Mouse (Mus musculus) CD4-positive naive resting alpha-beta T cell, adult 76 days (primary cell): Measurements from ENCODE around the gene Pogk. TPM values are rescaled to one million over a fixed set of nuclear protein-coding genes. Genes with fewer than 3 reads are reported as not detected.

Source experiments
- total RNA-seq: library from RNA; stranded (reverse); gene quantifications from one replicate; pipeline ENCODE4 v1.2.4, GENCODE M21; 2023

The Pogk gene
- 14.6 TPM for total RNA-seq

GRCm38 (mm10) chr1:166409701-166410220, at the start of gene Pogk:
Gene Pogk (minus strand): TSS chr1:166409863.

GRCm38 (mm10) chr1:166379013-166379629, 30.5 kb downstream of the Pogk start, which contains the start of gene Tada1:
Gene Tada1 (plus strand): TSS chr1:166379097.

Other genes with a start within 250 kb of the Pogk start
- gene Mael, start 171.1 kb downstream of the Pogk start, total RNA-seq, result not detected
- 0.15 TPM for gene Ildr2, start 155.7 kb downstream of the Pogk start, total RNA-seq
- gene Tada1, start 30.8 kb downstream of the Pogk start, total RNA-seq, result 23.9 TPM
- not detected for gene Gm4846, start 87.7 kb upstream of the Pogk start, total RNA-seq
- not detected for gene Gm4847, start 237.8 kb upstream of the Pogk start, total RNA-seq